Mouse (Mus musculus): ENCODE data around the gene A530084C06Rik.

The A530084C06Rik gene

GRCm38 (mm10) chr13:31558521-31559418 is at the start of gene A530084C06Rik:
Gene A530084C06Rik, minus strand, starts transcription at chr13:31559333.
- DNase-seq (ENCODE audit: extremely low spot score, low spot score): peak; percentile 76

GRCm38 (mm10) chr13:31603964-31604363 is 44.8 kb upstream of the A530084C06Rik start:
- no peak for DNase-seq (ENCODE audit: extremely low spot score, low spot score)

GRCm38 (mm10) chr13:31599576-31599975 is 40.4 kb upstream of the A530084C06Rik start:
- DNase-seq (ENCODE audit: extremely low spot score, low spot score): no peak

GRCm38 (mm10) chr13:31587341-31587740 is 28.2 kb upstream of the A530084C06Rik start:
- DNase-seq (ENCODE audit: extremely low spot score, low spot score): no peak

GRCm38 (mm10) chr13:31579866-31580265 is 20.7 kb upstream of the A530084C06Rik start:
- DNase-seq (ENCODE audit: extremely low spot score, low spot score): no peak

- no peak for DNase-seq (ENCODE audit: extremely low spot score, low spot score)
These were observed 19.3 kb upstream of the A530084C06Rik start for GRCm38 (mm10) chr13:31578389-31578788.

- DNase-seq (ENCODE audit: extremely low spot score, low spot score): peak; percentile 15
These were observed 18.4 kb upstream of the A530084C06Rik start for GRCm38 (mm10) chr13:31577576-31577975.

GRCm38 (mm10) chr13:31576696-31577095 is 17.6 kb upstream of the A530084C06Rik start:
- DNase-seq (ENCODE audit: extremely low spot score, low spot score): no peak

- no peak for DNase-seq (ENCODE audit: extremely low spot score, low spot score)
These were observed 15.5 kb upstream of the A530084C06Rik start for GRCm38 (mm10) chr13:31574627-31575026.

GRCm38 (mm10) chr13:31572806-31573508 is 13.8 kb upstream of the A530084C06Rik start:
- no peak for DNase-seq (ENCODE audit: extremely low spot score, low spot score)

- DNase-seq (ENCODE audit: extremely low spot score, low spot score): no peak
These were observed 8.6 kb upstream of the A530084C06Rik start for GRCm38 (mm10) chr13:31567617-31568294.

GRCm38 (mm10) chr13:31567099-31567498 is 8.0 kb upstream of the A530084C06Rik start:
- no peak for DNase-seq (ENCODE audit: extremely low spot score, low spot score)

- no peak for DNase-seq (ENCODE audit: extremely low spot score, low spot score)
These were observed 5.3 kb upstream of the A530084C06Rik start for GRCm38 (mm10) chr13:31564394-31564793.

- no peak for DNase-seq (ENCODE audit: extremely low spot score, low spot score)
These were observed 449 bp upstream of the A530084C06Rik start for GRCm38 (mm10) chr13:31559419-31560144.

GRCm38 (mm10) chr13:31557768-31558520 is 1.2 kb downstream of the A530084C06Rik start:
- peak; percentile 69 for DNase-seq (ENCODE audit: extremely low spot score, low spot score)

- peak; percentile 48 for DNase-seq (ENCODE audit: extremely low spot score, low spot score)
These were observed 2.0 kb downstream of the A530084C06Rik start for GRCm38 (mm10) chr13:31556964-31557767.

GRCm38 (mm10) chr13:31555834-31556233 is 3.3 kb downstream of the A530084C06Rik start, which contains the start of gene Foxq1:
Gene Foxq1, plus strand, starts transcription at chr13:31556134.
- DNase-seq (ENCODE audit: extremely low spot score, low spot score): no peak

- DNase-seq (ENCODE audit: extremely low spot score, low spot score): no peak
These were observed 11.5 kb downstream of the A530084C06Rik start for GRCm38 (mm10) chr13:31547610-31548009.

- DNase-seq (ENCODE audit: extremely low spot score, low spot score): no peak
These were observed 11.9 kb downstream of the A530084C06Rik start for GRCm38 (mm10) chr13:31547204-31547603.

Data from neural tube, embryonic 10.5 days (tissue).